Mouse (Mus musculus): ENCODE results near the gene Col19a1.
A peak's percentile ranks its signal among the peaks of the same experiment; 100 is the strongest.

The Col19a1 gene

DNA sequence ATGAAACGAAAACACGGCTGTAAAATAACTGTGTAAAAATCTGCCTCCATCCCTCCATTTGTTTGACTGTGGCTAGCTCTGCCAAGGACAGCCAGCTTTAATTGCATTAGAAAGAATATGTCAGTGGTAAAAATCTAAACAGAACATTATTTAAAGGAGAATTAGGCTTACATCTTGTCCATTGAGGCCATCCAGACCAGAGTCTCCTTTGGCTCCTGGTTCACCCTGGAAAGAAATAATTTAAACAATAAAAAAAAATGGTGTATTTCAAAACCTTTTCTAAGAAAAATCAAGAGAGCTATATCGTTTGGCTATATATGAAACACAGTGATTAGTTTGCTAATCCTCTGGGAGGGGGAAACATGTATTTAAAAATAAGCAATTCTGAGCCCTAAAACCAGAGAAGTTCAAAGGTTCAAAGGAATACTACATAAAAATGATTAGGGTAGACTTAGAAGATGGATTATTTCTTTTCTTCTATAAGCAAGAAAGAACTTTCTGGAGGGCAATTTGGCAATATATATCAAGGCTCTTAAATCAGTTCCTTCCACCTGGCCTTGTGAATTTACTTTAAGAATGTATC, 125.9 kb downstream of the Col19a1 start:
- no peak for DNase-seq (ENCODE audit: low spot score in 2 of 2)

DNA sequence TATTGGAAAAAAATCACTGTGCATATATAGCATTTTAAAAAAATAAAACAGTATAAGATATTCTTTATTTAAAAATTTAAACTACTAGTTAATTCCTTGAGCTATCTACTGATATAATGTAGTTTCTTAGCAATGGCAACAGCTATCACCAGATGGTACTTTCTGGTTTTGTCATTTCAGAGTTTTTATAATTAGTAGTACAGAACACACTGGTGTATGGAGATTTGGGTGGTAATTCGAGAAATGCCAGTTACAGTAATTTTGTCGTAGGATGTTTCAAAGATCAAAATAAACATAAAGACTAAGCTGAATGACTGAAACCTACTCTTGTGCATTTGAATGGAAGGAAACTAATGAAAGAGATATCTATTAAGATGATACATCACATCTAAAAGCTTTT, 129.3 kb downstream of the Col19a1 start:
- no peak for DNase-seq (ENCODE audit: low spot score in 2 of 2)

DNA sequence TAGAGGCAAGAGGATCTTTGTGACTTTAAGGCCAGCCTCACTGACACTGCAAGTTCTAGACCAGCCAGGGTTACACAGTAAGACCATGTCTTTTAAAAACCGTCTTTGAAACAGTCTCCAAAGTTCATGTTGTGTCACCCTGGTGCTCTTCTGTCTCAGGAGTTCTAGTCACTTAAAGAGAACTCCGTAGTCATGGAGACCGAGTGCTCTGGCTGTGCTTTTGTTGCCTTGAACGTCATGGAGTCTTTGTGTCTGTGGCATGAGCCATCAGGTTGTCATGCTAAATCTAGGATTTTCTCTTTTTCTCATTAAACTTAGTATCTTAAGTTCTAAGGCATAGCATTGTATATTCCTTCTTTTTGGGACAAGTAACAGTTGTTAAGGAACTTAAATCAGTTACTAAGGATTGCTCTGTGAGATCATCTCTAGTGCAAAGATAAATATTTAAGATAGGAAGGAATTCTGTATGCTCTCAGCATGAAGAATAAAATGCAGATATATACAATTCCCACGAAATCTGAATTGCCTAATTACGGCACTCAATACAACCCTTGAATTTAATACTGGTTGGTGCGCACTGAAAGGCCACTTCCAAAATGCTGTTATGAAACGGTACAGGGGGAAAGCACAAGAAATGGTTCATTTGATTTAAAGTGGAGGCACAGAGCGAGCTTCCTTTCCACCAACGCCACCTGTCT, 134.6 kb downstream of the Col19a1 start:
- DNase-seq (ENCODE audit: low spot score in 2 of 2) = no peak

DNA sequence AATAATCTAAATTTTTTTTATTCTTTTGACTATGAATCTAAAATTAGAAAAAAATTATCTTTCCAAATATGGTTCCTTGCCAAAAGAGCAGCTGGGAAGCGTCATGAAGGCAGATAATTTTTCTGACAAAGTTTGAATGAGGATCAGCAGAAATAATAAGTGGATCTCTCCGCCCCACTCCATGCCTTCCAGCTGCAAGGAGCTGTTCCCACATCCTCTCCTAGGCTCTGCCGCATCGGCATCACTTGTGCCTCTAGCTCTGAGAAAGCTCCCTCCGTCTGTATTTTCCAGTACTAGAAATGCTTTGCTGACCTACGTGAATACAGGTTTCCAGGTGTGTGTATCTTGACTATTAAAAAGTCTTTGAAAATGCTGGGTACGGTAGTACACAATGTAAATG, 135.1 kb downstream of the Col19a1 start:
- DNase-seq (ENCODE audit: low spot score in 2 of 2) = peak in 1 of 2 experiments; percentile 7

DNA sequence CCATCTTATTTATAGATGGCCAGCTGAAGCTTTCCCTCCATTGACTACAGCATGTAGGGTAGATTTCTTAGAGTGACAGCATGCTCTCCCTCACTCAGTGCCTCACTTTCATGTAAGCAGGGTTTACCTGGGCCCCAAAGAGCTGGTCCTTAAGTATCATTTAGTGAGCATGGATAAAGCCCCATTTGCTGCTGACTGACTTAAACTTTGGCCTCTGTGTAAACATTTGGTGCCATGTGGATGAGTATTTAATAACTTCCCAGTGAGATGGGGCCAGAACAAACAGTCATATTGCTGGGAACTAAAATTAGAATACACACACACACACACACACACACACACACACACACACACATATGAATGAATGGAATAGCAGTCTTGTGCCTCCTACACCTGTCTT, 149.8 kb downstream of the Col19a1 start:
- no peak for DNase-seq (ENCODE audit: low spot score in 2 of 2)

DNA sequence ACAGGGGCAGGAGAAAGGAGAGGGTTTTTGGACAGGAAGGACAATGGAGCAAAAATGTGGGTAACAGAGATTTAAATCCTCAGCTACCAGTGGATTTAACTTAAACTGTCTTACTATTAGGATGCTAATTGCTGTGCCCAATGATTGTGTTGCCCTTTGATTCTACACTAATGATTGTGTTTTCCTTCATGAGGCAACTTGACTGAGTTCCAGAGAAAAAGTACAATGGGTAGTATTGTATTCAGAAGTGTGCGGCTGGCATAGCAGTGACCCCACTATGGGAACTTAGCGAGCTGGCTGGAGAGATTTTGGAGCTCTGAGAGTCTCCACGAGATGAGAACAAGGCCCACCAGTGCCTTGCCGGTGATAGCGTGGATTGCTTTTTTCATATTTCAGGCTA, 159.0 kb downstream of the Col19a1 start:
- DNase-seq (ENCODE audit: low spot score in 2 of 2) = no peak

DNA sequence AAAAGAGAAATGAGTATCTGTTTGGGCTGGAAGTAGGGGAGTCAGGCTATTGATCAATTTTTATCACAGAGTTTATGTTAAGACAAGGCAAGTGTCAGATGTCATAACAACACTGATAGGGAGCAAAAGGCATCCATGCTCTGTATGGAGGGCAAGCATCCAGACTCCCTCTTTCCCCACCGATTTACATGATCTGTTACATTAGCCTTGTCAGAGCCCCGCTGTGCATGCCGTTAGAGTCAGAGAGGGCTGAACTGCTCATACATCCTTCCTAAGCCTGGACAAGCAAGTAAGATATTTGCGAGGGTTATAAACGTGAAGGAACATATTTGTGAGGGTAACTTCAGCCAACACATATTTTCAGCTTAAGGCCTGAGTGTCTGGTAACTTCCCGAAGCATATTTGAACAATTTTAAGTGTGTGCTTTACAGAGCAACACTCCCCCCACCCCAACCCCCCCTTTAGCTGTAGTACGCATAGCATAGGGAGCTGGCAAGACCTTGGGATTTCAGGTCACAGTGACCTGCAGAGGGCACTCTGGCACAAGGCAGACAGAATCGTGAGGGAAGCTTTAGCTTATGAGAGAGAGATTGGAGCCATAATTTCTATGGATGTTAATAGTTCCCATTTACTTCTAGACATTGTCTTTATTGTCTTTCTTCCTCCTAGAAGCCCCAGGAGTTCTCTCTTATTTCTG, 209.0 kb downstream of the Col19a1 start:
- peak in 1 of 2 experiments; percentile 42 for DNase-seq (ENCODE audit: low spot score in 2 of 2)

DNA sequence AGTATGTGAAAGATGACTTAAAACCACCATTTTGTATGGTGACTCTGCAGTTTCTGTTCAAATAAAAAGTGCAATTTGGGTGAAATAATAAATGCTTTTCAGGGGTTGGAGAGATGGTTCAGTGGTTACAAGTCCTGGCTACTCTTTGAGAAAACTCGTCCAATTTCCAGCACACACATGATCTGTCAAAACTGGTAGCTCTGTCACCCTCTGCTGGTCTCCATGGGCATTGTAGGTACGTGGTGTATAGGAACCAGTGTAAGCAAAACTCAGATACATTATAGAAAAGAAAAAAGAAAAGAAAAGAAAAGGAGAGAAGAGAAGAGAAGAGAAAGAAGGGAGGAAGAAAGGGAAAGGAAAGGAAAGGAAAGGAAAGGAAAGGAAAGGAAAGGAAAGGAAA, 212.4 kb downstream of the Col19a1 start:
- DNase-seq (ENCODE audit: low spot score in 2 of 2) = no peak

DNA sequence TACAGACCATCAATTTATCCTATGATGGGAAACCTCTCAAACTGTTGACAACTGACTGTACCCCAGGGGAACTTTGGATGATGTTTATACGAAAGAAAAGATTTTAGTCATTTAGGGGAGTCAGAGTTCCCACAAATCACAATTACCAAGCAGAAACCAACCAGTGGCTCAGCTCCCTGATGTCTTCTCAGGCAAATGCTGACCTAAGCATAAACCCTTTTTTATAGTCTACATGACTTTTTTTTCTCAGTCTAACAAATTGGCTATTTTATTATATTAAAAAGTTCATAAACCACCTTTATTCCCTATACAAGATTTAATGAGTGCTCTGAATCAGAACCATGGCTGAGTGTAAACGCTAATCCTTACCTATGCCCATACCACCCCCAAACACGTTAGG, 213.6 kb downstream of the Col19a1 start:
- DNase-seq (ENCODE audit: low spot score in 2 of 2) = no peak

DNA sequence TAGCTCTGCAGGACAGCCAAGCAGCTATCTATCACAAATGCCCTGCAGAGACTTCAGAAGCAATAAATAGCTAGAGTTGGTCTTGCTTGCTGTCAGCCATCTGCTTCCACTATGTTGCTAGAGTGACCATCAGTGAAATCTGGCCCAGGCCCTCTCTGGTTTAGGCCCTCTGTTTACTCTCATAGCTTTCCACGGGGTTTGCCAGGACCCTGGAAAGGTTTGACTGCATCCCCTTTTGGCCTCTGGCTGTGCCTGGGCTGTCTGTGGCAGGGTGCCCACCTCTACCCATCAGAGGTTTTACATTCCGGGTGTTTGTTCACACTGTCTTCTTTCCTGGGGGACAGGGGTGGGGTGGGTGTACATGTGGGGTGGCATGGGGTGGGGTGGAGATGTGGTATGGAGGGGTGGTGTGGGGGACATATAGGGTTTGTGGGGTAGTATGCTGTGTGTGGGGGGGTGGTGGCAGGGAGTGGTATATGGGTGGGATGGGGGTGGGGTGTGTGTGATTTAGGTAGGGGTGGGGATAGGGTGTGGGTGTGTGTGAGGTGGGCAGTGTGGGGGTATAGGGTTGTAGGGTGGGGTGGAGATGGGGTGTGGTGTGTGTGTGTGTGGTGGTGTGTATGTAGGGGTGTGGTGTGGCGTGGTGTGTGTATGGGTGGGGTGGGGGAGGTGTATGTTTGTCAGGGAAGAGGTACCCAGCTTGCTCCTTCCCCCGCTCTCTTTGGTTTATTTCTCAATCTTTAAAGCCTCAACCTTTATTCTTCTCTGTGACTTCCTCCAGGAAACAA, 214.6 kb downstream of the Col19a1 start:
- no peak for DNase-seq (ENCODE audit: low spot score in 2 of 2)

DNA sequence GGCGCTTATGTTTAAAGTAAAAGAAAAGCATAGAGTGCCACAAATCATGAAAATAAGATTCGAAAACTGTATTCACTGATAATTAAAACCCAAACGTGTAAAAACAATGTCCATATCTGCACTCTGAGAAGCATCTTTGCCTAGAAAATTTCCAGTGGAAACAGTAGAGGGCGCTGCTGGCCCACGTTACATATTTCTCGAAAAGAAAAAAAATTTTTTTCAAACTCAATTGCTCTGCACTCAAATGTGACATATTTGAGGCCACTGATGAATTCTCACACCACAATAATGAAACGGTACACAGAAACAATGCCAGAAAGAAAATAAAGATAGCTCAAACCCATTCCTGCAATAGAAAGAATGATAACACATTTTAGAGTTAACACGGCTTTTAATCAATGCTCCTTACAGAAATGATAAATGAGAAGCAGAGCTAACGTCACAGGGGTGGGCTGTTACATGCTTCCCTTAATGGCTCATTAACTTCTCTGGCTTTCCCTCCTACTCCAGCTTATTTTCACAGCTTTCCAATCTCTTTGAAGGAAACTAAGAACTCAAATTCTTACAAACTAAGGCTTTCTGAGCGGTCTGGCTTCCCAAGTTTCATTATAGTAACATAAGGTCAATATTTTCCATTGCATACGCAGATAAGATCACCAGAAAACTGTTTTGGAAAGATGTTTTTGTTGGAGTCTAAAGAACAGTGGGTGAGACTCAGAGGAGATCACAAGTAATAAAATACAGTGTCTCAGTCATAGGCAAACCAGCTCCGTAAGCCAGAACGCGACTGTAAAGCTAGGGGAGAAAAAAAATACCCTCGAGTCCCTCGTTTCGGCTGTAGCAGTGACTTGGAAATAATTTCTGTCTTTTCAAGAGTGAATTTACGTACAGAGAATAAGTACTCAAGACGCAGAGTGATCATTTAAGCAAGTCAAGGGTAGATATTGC, 219.4 kb downstream of the Col19a1 start:
- peak in 1 of 2 experiments; percentile 50 for DNase-seq (ENCODE audit: low spot score in 2 of 2)

DNA sequence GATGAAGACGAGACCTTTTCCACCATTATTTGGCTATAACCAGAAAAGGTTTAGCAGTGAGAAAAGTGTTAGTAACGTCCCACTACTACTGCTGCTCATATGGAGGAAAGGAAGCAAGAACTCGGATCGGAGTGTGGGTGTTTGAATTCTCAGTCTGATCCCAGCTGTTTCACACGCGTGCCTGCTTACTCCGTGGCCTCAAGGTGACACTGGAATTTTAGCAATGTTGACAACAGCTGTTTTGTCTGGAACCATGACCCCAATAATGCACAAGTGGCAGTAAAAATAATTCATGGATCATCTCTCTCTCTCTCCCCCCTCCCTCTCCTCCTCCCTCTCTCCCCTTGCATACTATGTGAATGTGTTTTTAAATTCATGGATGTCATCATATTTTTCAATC, 222.5 kb downstream of the Col19a1 start:
- DNase-seq (ENCODE audit: low spot score in 2 of 2) = no peak

DNA sequence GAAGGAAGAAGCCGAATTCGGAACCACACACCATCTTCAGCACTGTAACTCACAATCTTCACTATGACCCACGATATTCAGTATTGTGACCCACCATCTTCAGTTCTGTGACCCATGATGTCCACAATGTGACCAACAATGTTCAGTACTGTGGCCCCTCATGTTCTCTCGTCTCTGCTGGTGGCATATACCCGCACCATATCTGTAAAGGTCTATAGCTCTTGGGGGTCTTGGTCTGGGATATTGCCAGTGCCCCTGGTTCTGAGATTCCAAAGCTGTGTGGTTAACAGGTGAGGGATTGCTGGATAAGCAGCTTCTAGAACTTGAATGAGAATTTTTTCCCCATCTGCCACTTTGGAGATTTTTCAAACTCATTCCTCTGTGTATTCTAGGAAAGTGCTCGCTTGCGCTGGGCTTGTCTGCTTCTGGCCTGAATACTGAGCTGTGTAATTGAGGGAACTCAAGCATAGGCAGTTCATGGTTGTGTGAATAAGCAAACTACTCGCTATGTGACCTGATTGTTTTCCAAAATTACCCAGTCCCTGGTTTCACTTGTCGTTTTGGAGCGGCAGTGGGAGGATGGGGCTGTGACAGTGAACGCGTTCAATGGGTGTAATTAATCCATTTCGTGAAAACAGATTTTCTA, 225.2 kb downstream of the Col19a1 start:
- DNase-seq (ENCODE audit: low spot score in 2 of 2) = no peak

DNA sequence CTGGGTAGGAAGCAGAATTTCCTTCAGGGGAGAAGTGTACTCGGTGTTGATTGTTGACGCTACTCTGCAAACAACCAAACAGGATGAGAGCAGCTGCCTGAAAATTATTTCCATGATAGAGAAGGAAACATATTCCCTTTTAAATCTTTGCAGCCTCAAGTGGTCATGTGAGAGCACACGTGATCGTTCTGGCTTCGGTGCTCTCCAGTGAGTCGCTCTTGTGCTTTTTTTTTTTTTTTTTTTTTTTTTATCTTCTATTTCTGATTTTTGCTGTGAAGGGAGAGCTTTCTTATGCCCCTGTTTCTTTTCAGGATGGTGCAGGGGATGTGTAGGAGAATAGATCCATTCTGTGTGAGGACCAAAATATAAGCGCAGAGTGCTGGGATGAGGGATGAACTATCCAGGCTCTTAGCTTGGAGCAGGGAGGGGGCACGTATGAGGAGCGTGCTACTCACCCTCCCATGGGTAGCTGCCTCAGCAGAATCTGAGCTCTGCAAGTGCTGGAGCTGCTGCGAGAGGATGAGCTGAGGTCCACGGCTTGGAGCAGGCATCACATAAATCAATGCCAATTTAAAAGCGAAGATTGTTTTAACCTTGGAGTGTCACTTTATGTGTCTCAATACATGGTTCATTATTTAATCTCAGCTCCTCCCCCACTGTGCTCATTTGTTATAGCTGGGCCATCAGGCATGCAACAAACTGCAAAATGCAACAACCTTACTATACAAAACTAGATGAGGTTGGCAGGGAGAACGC, 237.6 kb downstream of the Col19a1 start:
- DNase-seq (ENCODE audit: low spot score in 2 of 2) = no peak

DNA sequence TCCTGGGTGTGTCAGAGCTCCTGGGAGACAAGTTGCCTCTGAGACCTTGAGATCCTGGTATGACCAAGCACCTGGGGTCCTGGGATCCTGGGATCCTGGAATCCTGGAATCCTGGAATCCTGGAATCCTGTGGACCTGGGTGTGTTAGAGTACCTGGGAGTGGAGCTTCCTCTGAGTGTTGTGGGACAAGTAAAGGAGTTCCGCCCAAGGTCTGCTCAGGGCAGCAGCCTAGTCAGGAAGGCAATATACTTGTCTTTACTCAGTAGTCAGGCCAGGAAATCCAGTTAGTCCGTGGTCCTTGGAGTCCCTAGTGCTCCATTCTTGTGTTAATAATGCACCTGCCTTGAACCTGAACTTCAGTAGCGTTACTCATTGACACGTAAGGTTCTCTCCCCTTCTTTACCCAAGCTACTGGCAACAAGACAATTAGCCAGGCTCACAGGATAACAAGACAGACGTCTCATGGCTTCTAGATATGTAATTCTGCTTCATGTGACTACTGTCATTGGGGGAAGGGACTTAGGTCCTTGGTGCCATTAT, 239.6 kb downstream of the Col19a1 start:
- no peak for DNase-seq (ENCODE audit: low spot score in 2 of 2)

DNA sequence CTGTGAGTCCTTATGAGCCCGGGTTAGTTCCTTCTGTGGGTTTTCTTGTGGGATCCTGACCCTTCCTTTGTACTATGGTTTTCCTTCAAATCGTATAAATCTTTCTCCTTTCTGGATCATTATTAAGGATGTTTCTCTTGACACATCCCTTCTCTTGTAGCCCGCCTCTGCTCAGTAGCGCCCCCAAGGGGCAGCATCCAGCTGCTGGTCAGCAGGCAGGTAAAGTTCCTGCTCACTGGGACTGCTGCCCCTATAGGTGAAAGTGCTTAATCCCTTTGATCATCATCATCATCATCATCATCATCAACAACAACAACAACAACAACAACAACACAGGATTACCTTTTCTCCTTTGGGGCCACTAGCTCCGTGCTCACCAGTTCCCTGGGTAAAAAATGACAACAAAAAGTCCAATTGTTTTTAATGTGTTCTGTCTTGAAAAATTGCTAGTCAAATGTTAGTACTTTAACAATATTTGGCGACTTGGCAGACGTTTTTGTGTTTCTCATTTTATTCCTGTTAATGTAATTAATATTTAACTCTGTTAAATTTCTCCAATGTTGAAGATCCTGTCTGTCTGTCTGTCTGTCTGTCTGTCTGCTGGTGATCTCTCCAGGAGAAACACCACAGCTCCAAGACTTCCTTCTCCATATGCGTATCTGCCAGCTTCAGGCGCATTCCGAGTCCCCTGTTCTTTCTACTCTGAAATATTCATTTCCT, 249.6 kb downstream of the Col19a1 start:
- DNase-seq (ENCODE audit: low spot score in 2 of 2) = no peak

DNA sequence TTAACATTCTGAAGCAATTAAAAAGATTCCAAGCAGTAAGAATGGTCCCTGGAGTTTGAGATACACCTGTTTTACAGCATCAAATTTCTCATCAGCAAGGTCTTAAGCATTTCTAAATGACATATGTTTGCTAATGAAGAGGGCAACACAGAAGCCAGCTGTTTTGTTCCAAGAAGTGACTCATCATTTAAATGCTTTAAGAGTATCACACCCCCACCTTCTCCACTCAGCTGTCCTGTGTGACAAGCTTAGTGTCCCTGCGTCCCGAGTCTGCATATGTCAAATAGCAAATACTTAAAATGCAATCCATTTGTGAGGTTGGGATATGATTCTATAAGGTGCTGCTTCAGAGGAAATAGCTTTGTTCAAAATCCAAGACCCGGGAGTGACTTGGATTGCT, 251.2 kb downstream of the Col19a1 start:
- DNase-seq (ENCODE audit: low spot score in 2 of 2) = no peak

DNA sequence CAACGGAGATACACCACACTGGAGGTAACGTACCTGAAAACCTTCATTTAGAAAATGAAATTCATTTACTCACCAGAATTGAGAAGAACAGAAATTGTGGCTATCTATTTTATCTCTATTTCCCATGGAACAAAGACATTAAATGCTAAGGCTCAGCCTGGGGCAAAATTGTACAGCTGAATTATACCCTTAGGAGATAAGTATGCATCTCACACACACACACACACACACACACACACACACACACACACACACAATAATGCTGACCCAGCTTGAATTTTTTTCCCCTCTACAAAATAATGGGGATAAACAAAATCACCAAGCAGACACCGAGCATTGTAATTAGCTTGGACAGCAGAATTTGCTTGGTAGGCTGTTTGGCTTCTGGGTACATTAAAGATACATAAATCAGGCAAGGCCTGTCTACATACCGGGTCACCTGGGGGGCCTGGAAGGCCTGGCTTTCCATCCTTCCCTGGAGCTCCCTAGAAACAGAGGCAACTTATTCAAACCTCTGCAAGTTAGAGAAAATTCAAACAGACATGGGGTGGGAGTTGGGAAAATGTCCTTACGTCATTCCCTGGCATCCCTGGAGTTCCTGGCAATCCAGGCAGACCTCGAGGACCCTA, 270.2 kb downstream of the Col19a1 start:
- DNase-seq (ENCODE audit: low spot score in 2 of 2) = no peak

DNA sequence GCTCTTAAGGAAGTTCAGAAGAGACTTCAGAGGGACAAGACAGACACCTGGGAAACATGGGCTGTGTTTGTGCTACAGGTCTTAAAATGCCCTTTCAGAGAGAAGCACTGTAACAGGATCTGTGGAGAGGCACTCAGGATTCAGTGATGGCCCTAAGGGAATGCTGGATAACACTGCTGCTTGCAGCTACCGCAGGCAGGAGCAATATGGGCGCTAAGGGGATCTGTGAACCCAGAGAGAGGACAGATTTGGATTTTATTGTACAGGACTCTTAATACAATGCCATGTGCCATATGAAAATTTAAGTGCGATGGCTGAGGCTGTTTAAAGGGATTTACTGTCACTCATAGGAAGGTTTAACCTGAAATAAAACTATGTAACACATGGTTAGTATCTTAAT, 270.8 kb downstream of the Col19a1 start:
- DNase-seq (ENCODE audit: low spot score in 2 of 2) = no peak
